Mouse (Mus musculus): ENCODE measurements around the gene Spty2d1. TPM values are rescaled to one million over a fixed set of nuclear protein-coding genes. Genes with fewer than 3 reads are reported as not detected.
"Not testable (repeated sequence)": the region's sequence is repeated elsewhere in the genome, so short reads cannot be mapped to it uniquely, and the experiment has no call there.

Gene Spty2d1
- polyA plus RNA-seq, 1 experiment from 2014 or later = 11.9 TPM

GRCm38 (mm10) chr7:46998942-46999341 lies 9.3 kb downstream of the Spty2d1 start:
- Histone ChIP-seq H3K4me1 (peaks cover 12% of the 10 kb centered on the region; the same call in 1 of the 2 replicates), H3K9me3 (replicated peaks) (no peaks in the 10 kb centered on the region), H3K4me3 (no peak overlapping the region), H3K27ac (no peak overlapping the region), H3K27me3 (ENCODE audit: low read depth, poor library complexity, severe bottlenecking) (no peaks in the 10 kb centered on the region), H3K36me3 (peaks cover 56% of the 10 kb centered on the region)
- DNase-seq (ENCODE audit: low spot score) = no peak
- 97% methylated on average over 2 of the region's 2 CpGs for WGBS

GRCm38 (mm10) chr7:46997644-46998395 lies 10.4 kb downstream of the Spty2d1 start:
- no peak overlapping the region for H3K27ac ChIP-seq
- no peaks in the 10 kb centered on the region for H3K9me3 ChIP-seq (replicated peaks)
- H3K27me3 ChIP-seq (ENCODE audit: low read depth, poor library complexity, severe bottlenecking) = no peaks in the 10 kb centered on the region
- peaks cover 68% of the 10 kb centered on the region for H3K36me3 ChIP-seq
- WGBS = 90% methylated on average over 21 of the region's 21 CpGs
- H3K4me1 ChIP-seq = peaks cover 12% of the 10 kb centered on the region; the same call in 1 of the 2 replicates
- DNase-seq (ENCODE audit: low spot score) = no peak
- no peak overlapping the region for H3K4me3 ChIP-seq

GRCm38 (mm10) chr7:46997008-46997407 lies 11.2 kb downstream of the Spty2d1 start:
- peaks cover 4% of the 10 kb centered on the region; the same call in 1 of the 2 replicates for H3K4me1 ChIP-seq
- H3K36me3 ChIP-seq = peaks cover 76% of the 10 kb centered on the region
- no peak for DNase-seq (ENCODE audit: low spot score)
- H3K9me3 ChIP-seq (replicated peaks) = no peaks in the 10 kb centered on the region
- H3K4me3 ChIP-seq = no peak overlapping the region
- H3K27ac ChIP-seq = no peak overlapping the region
- no peaks in the 10 kb centered on the region for H3K27me3 ChIP-seq (ENCODE audit: low read depth, poor library complexity, severe bottlenecking)
- 93% methylated on average over 4 of the region's 4 CpGs for WGBS

- no peak overlapping the region for H3K4me3 ChIP-seq
- 90% methylated on average over 3 of the region's 3 CpGs for WGBS
- H3K9me3 ChIP-seq (replicated peaks) = no peaks in the 10 kb centered on the region
- peaks cover 87% of the 10 kb centered on the region for H3K36me3 ChIP-seq
- H3K27ac ChIP-seq = no peak overlapping the region
- no peak for DNase-seq (ENCODE audit: low spot score)
- peaks cover 2% of the 10 kb centered on the region; the same call in 1 of the 2 replicates for H3K4me1 ChIP-seq
- no peaks in the 10 kb centered on the region for H3K27me3 ChIP-seq (ENCODE audit: low read depth, poor library complexity, severe bottlenecking)
Observed at GRCm38 (mm10) chr7:46995558-46995957, 12.7 kb downstream of the Spty2d1 start.

GRCm38 (mm10) chr7:46993079-46993478 lies 15.1 kb downstream of the Spty2d1 start:
- Histone ChIP-seq H3K27me3 (ENCODE audit: low read depth, poor library complexity, severe bottlenecking) (no peaks in the 10 kb centered on the region), H3K9me3 (replicated peaks) (no peaks in the 10 kb centered on the region), H3K4me1 (no peaks in the 10 kb centered on the region), H3K4me3 (no peak overlapping the region), H3K27ac (no peak overlapping the region), H3K36me3 (peaks cover 72% of the 10 kb centered on the region)
- WGBS = 91% methylated on average over 8 of the region's 8 CpGs
- no peak for DNase-seq (ENCODE audit: low spot score)

- not testable (repeated sequence) for H3K27ac ChIP-seq; DNase-seq (ENCODE audit: low spot score); H3K9me3 ChIP-seq (replicated peaks); H3K27me3 ChIP-seq (ENCODE audit: low read depth, poor library complexity, severe bottlenecking); H3K4me3 ChIP-seq
- peaks cover 35% of the 10 kb centered on the region for H3K36me3 ChIP-seq
- 84% methylated on average over 4 of the region's 4 CpGs for WGBS
- H3K4me1 ChIP-seq = peaks cover 11% of the 10 kb centered on the region
Observed at GRCm38 (mm10) chr7:46989387-46989786, 18.8 kb downstream of the Spty2d1 start.

GRCm38 (mm10) chr7:46987073-46987472 lies 21.1 kb downstream of the Spty2d1 start:
- WGBS = 68% methylated on average over 2 of the region's 2 CpGs
- Histone ChIP-seq H3K36me3 (peaks cover 12% of the 10 kb centered on the region), H3K9me3 (replicated peaks) (no peaks in the 10 kb centered on the region), H3K27ac (0 out of 2 replicates have a peak overlapping the region, but pooled peaks have one; percentile 8), H3K4me3 (no peak overlapping the region), H3K4me1 (peaks cover 11% of the 10 kb centered on the region), H3K27me3 (ENCODE audit: low read depth, poor library complexity, severe bottlenecking) (no peaks in the 10 kb centered on the region)
- DNase-seq (ENCODE audit: low spot score) = no peak

- H3K4me3 ChIP-seq = no peak overlapping the region
- H3K4me1 ChIP-seq = peaks cover 11% of the 10 kb centered on the region
- DNase-seq (ENCODE audit: low spot score) = peak; percentile 36
- no peaks in the 10 kb centered on the region for H3K27me3 ChIP-seq (ENCODE audit: low read depth, poor library complexity, severe bottlenecking)
- peaks cover 8% of the 10 kb centered on the region; the same call in 1 of the 2 replicates for H3K36me3 ChIP-seq
- 66% methylated on average over 5 of the region's 5 CpGs for WGBS
- no peaks in the 10 kb centered on the region for H3K9me3 ChIP-seq (replicated peaks)
- 0 out of 2 replicates have a peak overlapping the region, but pooled peaks have one; percentile 8 for H3K27ac ChIP-seq
Observed at GRCm38 (mm10) chr7:46986646-46987045, 21.6 kb downstream of the Spty2d1 start.

GRCm38 (mm10) chr7:46985718-46986505 lies 22.3 kb downstream of the Spty2d1 start:
- Histone ChIP-seq H3K27me3 (ENCODE audit: low read depth, poor library complexity, severe bottlenecking) (no peaks in the 10 kb centered on the region), H3K27ac (0 out of 2 replicates have a peak overlapping the region, but pooled peaks have one; percentile 25)
- DNase-seq (ENCODE audit: low spot score) = no peak

GRCm38 (mm10) chr7:46983280-46983679 lies 24.9 kb downstream of the Spty2d1 start, which contains the start of gene Gm9999:
TSS of gene Gm9999 (plus strand) at chr7:46983580.
- no peaks in the 10 kb centered on the region for H3K9me3 ChIP-seq (replicated peaks)
- H3K4me1 ChIP-seq = peaks cover 11% of the 10 kb centered on the region
- no peaks in the 10 kb centered on the region for H3K27me3 ChIP-seq (ENCODE audit: low read depth, poor library complexity, severe bottlenecking)
- H3K36me3 ChIP-seq = no peaks in the 10 kb centered on the region
- WGBS = 94% methylated on average over 3 of the region's 3 CpGs
- no peak within 1 kb of the TSS for H3K27ac ChIP-seq
- H3K4me3 ChIP-seq = no peak within 1 kb of the TSS
- no peak for DNase-seq (ENCODE audit: low spot score)

More at GRCm38 (mm10) chr7:46985718-46986505, 22.3 kb downstream of the Spty2d1 start:
- 61% methylated on average over 8 of the region's 8 CpGs for WGBS
- no peaks in the 10 kb centered on the region for H3K9me3 ChIP-seq (replicated peaks)
- no peak overlapping the region for H3K4me3 ChIP-seq
- H3K36me3 ChIP-seq = 0 out of 2 replicates have a peak, but pooled peaks cover 2% of the 10 kb centered on the region
- H3K4me1 ChIP-seq = peaks cover 11% of the 10 kb centered on the region

GRCm38 (mm10) chr7:46975456-46975855 lies 32.8 kb downstream of the Spty2d1 start:
- Histone ChIP-seq H3K9me3 (replicated peaks) (no peaks in the 10 kb centered on the region), H3K4me1 (no peaks in the 10 kb centered on the region), H3K27ac (no peak overlapping the region), H3K4me3 (no peak overlapping the region), H3K36me3 (no peaks in the 10 kb centered on the region), H3K27me3 (ENCODE audit: low read depth, poor library complexity, severe bottlenecking) (no peaks in the 10 kb centered on the region)
- 90% methylated on average over 11 of the region's 11 CpGs for WGBS
- no peak for DNase-seq (ENCODE audit: low spot score)

- Histone ChIP-seq H3K4me1 (no peaks in the 10 kb centered on the region), H3K4me3 (no peak overlapping the region)
- 98% methylated on average over 4 of the region's 4 CpGs for WGBS
Observed at GRCm38 (mm10) chr7:46974648-46975047, 33.6 kb downstream of the Spty2d1 start.

GRCm38 (mm10) chr7:46969898-46970297 lies 38.3 kb downstream of the Spty2d1 start:
- peak; percentile 3 for DNase-seq (ENCODE audit: low spot score)
- no peaks in the 10 kb centered on the region for H3K27me3 ChIP-seq (ENCODE audit: low read depth, poor library complexity, severe bottlenecking)
- WGBS = 87% methylated on average over 4 of the region's 4 CpGs
- H3K27ac ChIP-seq = no peak overlapping the region
- no peaks in the 10 kb centered on the region for H3K9me3 ChIP-seq (replicated peaks)
- H3K4me1 ChIP-seq = no peaks in the 10 kb centered on the region
- H3K4me3 ChIP-seq = no peak overlapping the region
- no peaks in the 10 kb centered on the region for H3K36me3 ChIP-seq

More at GRCm38 (mm10) chr7:46974648-46975047, 33.6 kb downstream of the Spty2d1 start:
- no peaks in the 10 kb centered on the region for H3K9me3 ChIP-seq (replicated peaks)
- H3K27ac ChIP-seq = no peak overlapping the region
- no peak for DNase-seq (ENCODE audit: low spot score)
- H3K36me3 ChIP-seq = no peaks in the 10 kb centered on the region
- H3K27me3 ChIP-seq (ENCODE audit: low read depth, poor library complexity, severe bottlenecking) = no peaks in the 10 kb centered on the region

Data from limb, embryonic 10.5 days (tissue).